Mouse (Mus musculus) hindbrain, postnatal 0 days (tissue): Measurements from ENCODE around the gene Tnfrsf22. TPM values are rescaled to one million over a fixed set of nuclear protein-coding genes. Genes with fewer than 3 reads are reported as not detected.

Experiments used
- ATAC-seq: fragments of 200-750 bp; cut with Nextera tagmentation; 2 replicates; pipeline ENCODE4 v1.8.0; 2017; ENCODE audit warnings: mild to moderate bottlenecking, moderate TSS enrichment, moderate library complexity
- DNase-seq: peaks from one replicate; pipeline ENCODE4 v3.0.0-alpha.2; 2015; ENCODE audit warnings: low spot score
- H3K27ac ChIP-seq: fragments of 300-500 bp; sonication (generic); 2 replicates; pipeline ENCODE4 v1.5.1; 2014; ENCODE audit warnings: mild to moderate bottlenecking
- H3K27me3 ChIP-seq: fragments of 300-500 bp; sonication (generic); 2 replicates; pipeline ENCODE4 v1.6.1; 2014; ENCODE audit warnings: low read length, mixed read lengths; ENCODE audit not compliant: insufficient read depth
- H3K36me3 ChIP-seq: fragments of 300-500 bp; sonication (generic); 2 replicates; pipeline ENCODE4 v1.6.1; 2014; ENCODE audit warnings: low read length, mixed read lengths; ENCODE audit not compliant: insufficient read depth
- H3K4me1 ChIP-seq: fragments of 300-500 bp; sonication (generic); 2 replicates; pipeline ENCODE4 v1.6.1; 2014; ENCODE audit warnings: antibody characterized with exemption, low read length, mixed read lengths; ENCODE audit not compliant: insufficient read depth
- H3K4me2 ChIP-seq: fragments of 300-500 bp; sonication (generic); 2 replicates; pipeline ENCODE4 v1.6.1; 2014; ENCODE audit warnings: low read depth, mild to moderate bottlenecking, low read length, moderate library complexity, mixed read lengths
- H3K4me3 ChIP-seq: fragments of 300-500 bp; sonication (generic); 2 replicates; pipeline ENCODE4 v1.5.1; 2014; ENCODE audit warnings: low read length
- H3K9ac ChIP-seq: fragments of 300-500 bp; sonication (generic); replicated peaks from 2 replicates; pipeline ENCODE4 v1.6.1; 2014; ENCODE audit warnings: mild to moderate bottlenecking, low read length, moderate library complexity, mixed read lengths
- H3K9me3 ChIP-seq: fragments of 300-500 bp; sonication (generic); 2 replicates; pipeline ENCODE4 v1.6.1; 2016; ENCODE audit warnings: low read length, mixed read lengths
- CTCF ChIP-seq: IDR thresholded peaks from 2 replicates; pipeline ENCODE4 v1.5.1; 2016; ENCODE audit warnings: antibody characterized with exemption, control low read depth, low read depth
- WGBS: fragments of 180-500 bp; shearing (Covaris S2); extraction: QIAGEN DNeasy Blood & Tissue Kit; methylation state at CpG from one replicate; pipeline ENCODE4 v1.1.7; 2014; 5-methylcytosine and 5-hydroxymethylcytosine counted together
- polyA plus RNA-seq: library from polyadenylated mRNA; unstranded; fragments of >200 nt; fragmentation: Nextera tagmentation; extraction: Ambion mirVana; gene quantifications from 2 replicates; pipeline ENCODE4 v1.2.1, GENCODE M21; 2015
- total RNA-seq: library from RNA; depleted of rRNA; stranded (reverse); fragments of >200 nt; gene quantifications from 2 replicates; pipeline ENCODE4 v1.2.3, GENCODE M21; 2014; rRNA removed

Tnfrsf22 gene
- total RNA-seq (2.9 and 4.8 TPM in 2 replicates), polyA plus RNA-seq (4.5 and 5.1 TPM in 2 replicates)

DNA sequence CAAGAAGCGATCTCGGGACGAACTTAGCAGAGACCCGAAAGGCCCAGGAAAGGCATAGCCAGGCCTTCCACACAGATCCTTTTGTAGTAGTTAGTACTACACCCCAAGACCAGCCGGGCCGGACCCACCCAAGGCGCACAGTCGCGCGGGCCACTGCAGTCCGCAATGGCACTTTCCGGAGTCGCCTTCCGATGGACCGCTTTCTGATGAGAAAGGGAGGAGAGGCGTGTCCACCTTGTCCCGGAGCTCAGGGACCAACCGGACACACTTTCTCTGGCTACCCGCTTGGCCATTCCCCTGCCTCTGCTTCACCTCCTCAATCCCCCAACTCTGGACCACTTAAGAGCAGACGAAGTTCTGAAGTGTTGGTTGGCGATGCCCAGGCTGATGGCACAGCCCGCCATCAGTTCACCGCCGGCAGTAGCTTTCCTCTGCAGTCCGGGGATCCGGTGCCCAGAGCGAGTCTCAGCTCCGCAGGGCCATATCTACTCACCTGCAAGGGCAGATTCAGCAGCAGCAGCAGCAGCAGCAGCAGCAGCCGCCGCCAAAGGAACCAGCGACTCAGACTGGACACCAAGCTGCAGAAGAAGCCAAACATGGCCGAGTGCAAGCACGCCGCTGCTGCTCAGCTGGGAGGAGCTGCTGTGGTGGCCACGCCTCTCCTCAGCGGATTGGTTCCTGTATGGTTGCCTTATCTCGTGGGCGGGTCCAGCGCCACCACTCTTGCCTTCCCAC is at the start of gene Tnfrsf22:
Gene Tnfrsf22, minus strand, starts transcription at position 628 of the 735 bp plus-strand sequence.
- Histone ChIP-seq H3K4me1 (no peaks in the 10 kb centered on the region), H3K4me3 (peak within 1 kb of the TSS; percentile 57), H3K27ac (no peak within 1 kb of the TSS), H3K9me3 (no peaks in the 10 kb centered on the region), H3K27me3 (no peaks in the 10 kb centered on the region), H3K36me3 (no peaks in the 10 kb centered on the region), H3K9ac (peak within 1 kb of the TSS; percentile 61), H3K4me2 (peak within 1 kb of the TSS; percentile 86)
- ATAC-seq (peak; percentile 98), DNase-seq (peak; percentile 89)
- peak; percentile 13; the same call in 1 of the 2 replicates for TF ChIP-seq CTCF
- whole genome bisulfite sequencing = 3% methylated on average over 39 of the region's 39 CpGs

DNA sequence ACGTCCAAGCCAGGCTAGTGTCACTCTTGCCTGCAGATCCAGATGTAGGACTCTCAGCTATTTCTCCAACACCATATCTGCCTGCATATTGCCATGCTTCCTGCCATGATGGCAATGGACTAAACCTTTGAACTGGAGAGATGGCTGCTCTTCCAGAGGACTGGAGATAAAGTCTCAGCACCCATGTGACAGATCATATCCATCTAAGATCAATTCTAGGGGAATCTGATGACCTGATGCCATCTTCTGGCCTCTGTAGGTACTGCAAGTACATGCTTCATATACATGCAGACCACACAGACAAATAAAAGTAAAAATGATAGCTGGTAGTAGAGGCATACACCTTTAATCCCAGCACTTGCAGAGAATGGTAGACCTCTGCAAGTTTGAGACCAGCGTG is 46.7 kb upstream of the Tnfrsf22 start:
- Histone ChIP-seq H3K4me3 (no peak overlapping the region), H3K4me2 (no peak overlapping the region), H3K4me1 (no peaks in the 10 kb centered on the region), H3K36me3 (peaks cover 37% of the 10 kb centered on the region), H3K9ac (no peak overlapping the region), H3K27ac (no peak overlapping the region), H3K27me3 (no peaks in the 10 kb centered on the region), H3K9me3 (no peaks in the 10 kb centered on the region)
- peak; percentile 64 for TF ChIP-seq CTCF
- WGBS = 65% methylated on average over 2 of the region's 2 CpGs
- no peak for ATAC-seq
- DNase-seq = peak; percentile 56

DNA sequence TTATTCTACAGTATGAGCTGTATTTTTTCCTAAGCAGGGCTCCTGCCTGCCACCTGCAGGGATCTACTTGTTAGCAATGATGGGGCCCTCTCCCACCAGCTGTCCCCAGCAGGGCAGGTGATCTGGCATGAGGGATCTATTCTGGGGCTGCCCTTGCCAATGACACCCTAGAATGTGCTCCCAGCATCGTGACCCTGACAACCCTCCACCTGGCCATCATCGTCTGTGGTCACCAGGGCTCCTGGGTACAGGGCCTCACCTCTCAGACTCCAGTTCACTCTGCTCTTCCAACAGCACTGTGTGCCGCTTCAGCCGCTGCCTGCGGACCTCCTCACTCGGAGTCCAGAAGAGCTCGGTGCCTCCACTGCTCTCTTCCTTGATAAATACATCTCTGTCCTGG is 45.1 kb upstream of the Tnfrsf22 start:
- no peaks in the 10 kb centered on the region for H3K27me3 ChIP-seq
- TF ChIP-seq CTCF = no peak
- no peaks in the 10 kb centered on the region for H3K9me3 ChIP-seq
- 90% methylated on average over 7 of the region's 7 CpGs for WGBS
- no peak for ATAC-seq
- DNase-seq = no peak
- no peaks in the 10 kb centered on the region for H3K4me1 ChIP-seq
- no peak overlapping the region for H3K9ac ChIP-seq
- H3K4me2 ChIP-seq = no peak overlapping the region
- H3K27ac ChIP-seq = no peak overlapping the region
- H3K4me3 ChIP-seq = no peak overlapping the region
- peaks cover 50% of the 10 kb centered on the region for H3K36me3 ChIP-seq

DNA sequence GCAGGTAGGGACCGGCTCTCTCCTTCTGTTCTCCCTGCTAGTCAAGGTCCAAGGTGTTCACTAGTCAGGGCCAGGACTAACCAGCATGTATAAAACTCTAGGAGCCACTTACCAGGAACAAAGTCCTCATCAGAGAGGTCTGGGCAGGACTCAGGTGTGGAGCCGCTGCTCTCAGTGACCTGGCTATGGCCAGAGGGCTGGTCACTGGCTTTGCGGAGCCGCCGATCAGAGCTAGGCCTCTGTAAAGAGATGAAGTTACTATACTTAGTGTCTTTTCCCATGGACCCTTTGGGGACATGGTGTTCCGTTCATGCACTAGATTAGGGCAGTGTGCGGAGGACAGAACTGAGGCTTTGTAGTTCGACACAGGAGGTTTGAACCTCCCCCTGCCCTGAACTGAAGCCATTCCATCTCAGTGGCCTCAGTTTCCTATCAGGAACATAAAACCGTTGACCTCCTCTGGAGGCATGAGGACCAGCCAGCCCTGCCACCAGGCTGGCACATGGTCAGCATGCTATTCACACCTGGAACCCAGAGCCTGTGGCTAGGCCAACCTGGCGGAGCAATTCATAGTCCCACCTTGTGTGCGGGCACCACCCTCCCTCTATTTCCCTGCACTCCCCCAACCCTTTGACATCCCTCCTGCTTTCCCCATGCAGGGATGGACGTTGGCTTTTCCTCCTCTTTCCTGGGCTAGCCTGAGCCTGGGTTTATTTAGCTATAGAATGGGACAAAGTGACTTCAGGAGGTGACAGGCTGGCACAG is 43.5 kb upstream of the Tnfrsf22 start:
- 92% methylated on average over 12 of the region's 12 CpGs for WGBS
- ATAC-seq (no peak), DNase-seq (no peak)
- Histone ChIP-seq H3K4me1 (no peaks in the 10 kb centered on the region), H3K9ac (no peak overlapping the region), H3K27ac (no peak overlapping the region), H3K4me3 (no peak overlapping the region), H3K27me3 (no peaks in the 10 kb centered on the region), H3K4me2 (no peak overlapping the region), H3K9me3 (no peaks in the 10 kb centered on the region), H3K36me3 (peaks cover 58% of the 10 kb centered on the region)
- no peak for TF ChIP-seq CTCF

DNA sequence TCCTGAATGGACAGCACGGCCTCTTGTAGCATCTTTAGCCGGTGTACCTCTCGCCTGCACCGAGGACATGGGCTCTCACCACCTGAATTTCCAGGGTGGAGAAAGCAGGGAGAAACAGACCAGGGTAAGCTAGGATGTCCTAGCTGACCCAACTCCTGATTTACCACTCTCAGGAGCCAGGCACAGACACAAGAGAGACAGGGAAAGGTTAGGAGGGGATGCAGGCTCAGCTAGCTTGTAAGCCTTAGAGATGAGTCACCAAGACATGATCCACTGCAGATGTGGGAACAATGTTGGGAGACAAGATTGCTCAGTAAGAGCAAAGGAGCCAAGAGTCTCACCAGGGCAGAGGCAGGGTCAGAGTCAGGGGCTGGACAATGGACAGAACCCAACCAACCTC is 42.4 kb upstream of the Tnfrsf22 start:
- Histone ChIP-seq H3K4me3 (no peak overlapping the region), H3K4me1 (no peaks in the 10 kb centered on the region), H3K9me3 (no peaks in the 10 kb centered on the region), H3K27ac (no peak overlapping the region), H3K4me2 (no peak overlapping the region), H3K27me3 (no peaks in the 10 kb centered on the region), H3K9ac (no peak overlapping the region), H3K36me3 (peaks cover 54% of the 10 kb centered on the region)
- no peak for ATAC-seq
- 98% methylated on average over 4 of the region's 4 CpGs for WGBS
- TF ChIP-seq CTCF = no peak
- no peak for DNase-seq

DNA sequence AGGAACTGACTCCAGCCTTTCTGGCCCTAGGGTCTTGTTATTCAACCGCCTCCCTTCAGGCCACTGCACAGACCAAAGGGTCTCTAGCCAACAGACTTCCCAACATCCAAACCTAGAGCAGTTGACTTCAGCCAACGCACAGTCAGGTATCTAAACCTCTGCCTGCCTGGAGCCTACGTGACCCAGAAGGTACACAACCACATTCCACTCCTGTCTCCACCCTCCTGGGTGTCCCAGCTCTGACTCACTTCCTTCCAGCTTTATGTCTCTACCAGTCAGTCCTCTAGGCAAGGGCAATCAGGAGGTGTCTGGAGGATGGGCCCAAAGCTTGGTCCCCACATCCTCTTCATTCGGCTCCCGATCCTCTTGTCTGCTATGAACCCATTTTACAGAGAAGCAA is 41.7 kb upstream of the Tnfrsf22 start:
- H3K4me2 ChIP-seq = no peak overlapping the region
- no peak for DNase-seq
- H3K27me3 ChIP-seq = no peaks in the 10 kb centered on the region
- H3K9me3 ChIP-seq = no peaks in the 10 kb centered on the region
- H3K36me3 ChIP-seq = peaks cover 54% of the 10 kb centered on the region
- no peak overlapping the region for H3K27ac ChIP-seq
- TF ChIP-seq CTCF = no peak
- WGBS = 96% methylated on average over 5 of the region's 5 CpGs
- no peak overlapping the region for H3K9ac ChIP-seq
- no peak overlapping the region for H3K4me3 ChIP-seq
- H3K4me1 ChIP-seq = no peaks in the 10 kb centered on the region
- ATAC-seq = no peak
